Mouse (Mus musculus) A20 (cell line): ENCODE data around the gene Cds2.
"Not testable (repeated sequence)": the region's sequence is repeated elsewhere in the genome, so short reads cannot be mapped to it uniquely, and the experiment has no call there.

Source experiments
- DNase-seq: peaks from one replicate; pipeline ENCODE4 v3.0.0-alpha.2; 2011; ENCODE audit warnings: low read depth, low spot score

The Cds2 gene

GRCm38 (mm10) chr2:132290808-132291207 is 27.9 kb downstream of the Cds2 start:
- DNase-seq: no peak

- no peak for DNase-seq
Observed at GRCm38 (mm10) chr2:132291265-132291664, 28.3 kb downstream of the Cds2 start.

GRCm38 (mm10) chr2:132292083-132292482 is 29.1 kb downstream of the Cds2 start:
- DNase-seq: no peak

DNA sequence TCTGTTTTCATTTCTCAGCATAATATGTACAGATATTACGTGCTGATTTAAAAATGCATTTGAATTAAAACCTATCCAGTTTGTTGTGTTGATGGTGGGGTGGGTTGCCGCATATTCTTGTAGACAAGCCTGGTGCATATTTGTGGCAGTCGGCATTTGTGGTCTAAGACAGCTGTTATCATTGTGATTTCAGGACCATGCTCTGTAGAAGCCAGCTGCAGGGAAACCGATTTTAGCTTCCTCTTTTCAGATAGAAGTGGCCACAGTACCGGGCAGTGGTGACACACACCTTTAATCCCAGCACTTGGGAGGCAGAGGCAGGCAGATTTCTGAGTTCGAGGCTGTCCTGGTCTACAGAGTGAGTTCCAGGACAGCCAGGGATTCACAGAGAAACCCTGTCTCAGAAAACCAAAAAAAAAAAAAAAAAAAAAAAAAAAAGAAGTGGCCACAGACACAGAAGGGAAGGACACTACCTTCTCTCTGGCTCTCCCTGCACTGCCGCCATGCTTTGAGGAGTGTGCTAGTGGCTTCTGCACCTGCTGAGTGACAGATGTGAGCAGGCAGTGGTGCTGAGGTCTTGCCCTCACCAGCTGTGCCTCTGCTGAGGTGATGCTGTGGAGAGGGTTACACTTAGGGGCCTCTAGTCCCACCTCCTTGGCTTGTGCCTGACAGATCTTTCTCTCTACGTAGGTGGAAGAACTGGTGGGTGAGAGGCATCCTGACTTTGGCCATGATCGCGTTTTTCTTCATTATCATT is 30.9 kb downstream of the Cds2 start:
- DNase-seq: peak; percentile 86

DNA sequence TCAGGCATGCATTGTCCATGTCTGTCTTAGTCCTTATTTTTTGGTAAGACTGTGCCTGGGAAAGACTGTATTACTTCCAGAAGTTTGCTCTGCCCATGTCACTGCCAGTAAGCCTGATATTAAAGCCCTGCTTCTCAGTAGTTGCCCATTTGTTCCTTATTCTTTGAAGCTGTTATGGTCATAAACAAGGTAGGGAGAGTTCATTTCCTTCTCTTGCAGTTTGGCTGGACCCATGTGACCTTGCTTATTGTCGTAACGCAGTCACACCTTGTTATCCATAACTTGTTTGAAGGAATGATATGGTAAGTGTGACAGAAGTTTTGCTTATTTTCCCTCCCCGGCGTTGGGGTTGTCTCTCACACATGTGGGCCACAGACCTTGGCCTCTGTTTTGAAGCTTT is 35.3 kb downstream of the Cds2 start:
- DNase-seq: no peak

GRCm38 (mm10) chr2:132301436-132301835 is 38.5 kb downstream of the Cds2 start:
- no peak for DNase-seq

GRCm38 (mm10) chr2:132305165-132305564 is 42.2 kb downstream of the Cds2 start:
- no peak for DNase-seq

DNA sequence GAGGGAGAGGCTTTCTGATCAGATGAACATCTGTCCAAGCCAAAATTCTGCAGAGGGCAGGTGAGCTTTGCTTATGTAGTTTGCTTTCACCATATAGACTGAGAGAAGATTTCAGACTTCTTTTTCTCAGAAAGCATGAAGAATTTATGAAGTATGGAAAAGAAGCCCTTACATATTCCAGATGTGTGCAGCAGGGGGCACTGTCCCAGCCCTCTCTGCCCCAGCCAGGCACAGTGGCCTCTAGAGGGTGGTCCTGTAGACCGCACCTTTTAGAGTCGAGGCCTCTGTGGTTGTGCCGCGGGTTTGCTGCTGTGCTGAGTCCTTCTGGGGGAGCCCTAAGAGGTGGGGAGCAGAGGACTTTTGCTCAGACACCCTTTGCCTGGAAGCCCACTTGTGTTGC is 43.0 kb downstream of the Cds2 start:
- DNase-seq: peak; percentile 50

- DNase-seq: no peak
Observed at GRCm38 (mm10) chr2:132307213-132307843, 44.4 kb downstream of the Cds2 start.

- DNase-seq: no peak
Observed at GRCm38 (mm10) chr2:132308829-132309228, 45.9 kb downstream of the Cds2 start.

DNA sequence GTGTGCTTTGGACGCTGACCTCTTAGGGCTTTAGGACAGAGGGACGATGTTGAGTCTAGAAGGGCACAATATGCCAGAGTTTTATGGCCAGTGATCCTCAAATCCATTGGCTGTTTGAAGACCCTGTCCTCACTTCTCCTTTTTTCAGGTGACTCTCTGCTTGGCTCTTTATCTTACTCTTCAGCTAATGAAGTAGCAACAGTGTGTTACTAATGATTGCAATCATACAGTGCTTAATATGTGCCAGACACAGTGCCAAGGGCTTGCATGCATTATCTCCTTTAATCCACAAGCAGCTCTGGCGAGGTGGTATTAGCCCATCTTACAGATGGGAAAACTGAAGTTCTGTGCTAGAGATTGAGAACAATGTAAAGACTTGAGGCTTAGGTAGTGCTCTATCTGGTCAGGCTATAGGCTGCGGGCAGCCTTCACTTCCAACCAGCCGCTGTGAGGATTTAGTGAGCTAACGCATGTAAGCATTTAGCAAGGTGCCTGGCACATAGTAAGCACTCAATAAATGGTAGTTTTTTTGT is 46.5 kb downstream of the Cds2 start:
- no peak for DNase-seq

DNA sequence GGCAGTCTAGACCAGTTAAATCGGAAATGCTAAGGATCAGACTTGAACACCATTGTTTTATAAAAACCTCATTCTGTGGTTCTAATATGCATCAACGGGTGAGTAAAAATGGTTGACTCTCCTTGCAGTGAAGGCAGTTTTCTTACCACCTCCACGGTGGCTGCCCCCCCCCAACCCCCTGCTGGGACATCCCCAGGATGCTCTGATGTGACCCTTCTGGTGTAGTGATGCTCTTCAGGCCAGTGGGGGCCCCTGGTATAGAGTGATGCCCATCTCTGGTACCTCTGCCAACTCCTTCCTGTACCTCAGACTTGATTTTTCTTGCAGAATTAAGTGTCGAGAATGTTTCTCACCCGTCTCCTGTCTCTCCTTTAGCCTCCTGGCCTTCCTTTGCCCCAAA is 49.7 kb downstream of the Cds2 start:
- DNase-seq: no peak

DNA sequence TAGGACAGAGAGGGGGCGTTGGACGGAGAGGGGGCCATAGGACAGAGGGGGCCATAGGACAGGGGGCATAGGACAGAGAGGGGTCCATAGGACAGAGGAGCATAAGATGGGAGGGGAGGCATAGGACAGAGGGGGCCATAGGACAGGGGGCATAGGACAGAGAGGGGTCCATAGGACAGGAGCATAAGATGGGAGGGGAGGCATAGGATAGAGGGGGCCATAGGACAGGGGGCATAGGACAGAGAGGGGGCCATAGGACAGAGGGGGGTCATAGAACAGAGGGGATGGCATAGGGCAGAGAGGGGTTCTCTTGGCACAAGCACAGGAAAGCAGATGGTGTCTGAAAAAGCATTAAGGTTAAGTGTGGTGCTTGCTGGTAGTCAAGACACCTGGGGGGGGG is 50.6 kb downstream of the Cds2 start:
- DNase-seq: no peak

GRCm38 (mm10) chr2:132314057-132314456 is 51.1 kb downstream of the Cds2 start:
- not testable (repeated sequence) for DNase-seq

DNA sequence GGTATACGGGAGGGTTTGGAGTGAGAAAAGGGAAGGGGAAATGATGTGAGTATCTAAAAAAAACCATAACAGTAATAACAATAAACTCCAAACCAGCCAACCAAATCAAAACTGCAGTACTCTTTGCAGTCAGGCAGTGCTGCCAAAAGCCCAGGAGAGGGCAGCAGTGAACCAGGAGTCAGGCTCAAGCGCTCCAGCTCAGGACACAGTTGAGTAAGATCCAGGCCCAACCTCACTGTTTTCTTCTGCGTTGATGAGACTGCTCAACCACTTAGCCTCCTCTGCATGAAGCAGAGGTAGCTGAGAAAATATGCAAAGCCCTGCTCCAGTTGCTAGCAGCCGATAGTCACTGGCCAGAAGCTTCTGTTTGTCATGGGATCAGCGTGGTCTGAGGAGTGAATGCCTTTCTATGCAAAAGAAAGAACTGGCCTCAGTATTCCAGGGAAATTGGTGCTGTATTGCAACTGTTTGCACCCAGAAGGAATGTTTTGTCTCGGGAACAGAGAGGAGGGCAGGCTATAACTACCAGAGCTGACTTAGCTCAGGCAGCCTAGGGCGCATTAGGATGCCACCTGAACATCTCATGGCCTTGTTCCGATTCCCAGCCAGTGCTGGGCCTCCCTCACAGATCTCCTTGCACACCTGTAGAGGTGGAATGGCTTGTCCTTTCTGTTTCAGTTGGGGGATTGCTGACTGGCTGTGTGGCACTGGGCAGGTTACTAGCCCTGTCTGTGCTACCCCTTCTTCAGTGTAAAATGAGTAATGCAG is 53.3 kb downstream of the Cds2 start:
- peak; percentile 86 for DNase-seq

DNA sequence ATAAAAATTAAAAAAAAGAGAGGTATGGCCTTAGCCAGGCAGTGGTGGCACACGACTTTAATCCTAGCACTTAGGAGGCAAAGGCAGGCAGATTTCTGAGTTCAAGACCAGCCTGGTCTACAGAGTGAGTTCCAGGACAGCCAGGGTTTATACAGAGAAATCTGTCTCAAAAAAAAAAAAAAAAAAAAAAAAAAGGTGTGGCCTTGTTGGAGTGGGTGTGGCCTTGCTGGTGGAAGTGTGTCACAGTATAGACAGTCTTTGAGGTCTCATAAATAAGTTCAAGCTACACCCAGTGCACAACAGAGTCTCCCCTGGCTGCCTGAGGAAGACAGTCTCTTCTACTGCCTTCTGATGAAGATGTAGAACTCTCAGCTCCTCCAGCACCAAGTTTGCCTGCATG is 54.2 kb downstream of the Cds2 start:
- no peak for DNase-seq

- no peak for DNase-seq
Observed at GRCm38 (mm10) chr2:132320516-132320915, 57.6 kb downstream of the Cds2 start.

- no peak for DNase-seq
Observed at GRCm38 (mm10) chr2:132323541-132323940, 60.6 kb downstream of the Cds2 start.

- DNase-seq: no peak
Observed at GRCm38 (mm10) chr2:132337202-132337601, 74.3 kb downstream of the Cds2 start.

GRCm38 (mm10) chr2:132340350-132340749 is 77.4 kb downstream of the Cds2 start:
- no peak for DNase-seq

- no peak for DNase-seq
Observed at GRCm38 (mm10) chr2:132341293-132341692, 78.3 kb downstream of the Cds2 start.

DNA sequence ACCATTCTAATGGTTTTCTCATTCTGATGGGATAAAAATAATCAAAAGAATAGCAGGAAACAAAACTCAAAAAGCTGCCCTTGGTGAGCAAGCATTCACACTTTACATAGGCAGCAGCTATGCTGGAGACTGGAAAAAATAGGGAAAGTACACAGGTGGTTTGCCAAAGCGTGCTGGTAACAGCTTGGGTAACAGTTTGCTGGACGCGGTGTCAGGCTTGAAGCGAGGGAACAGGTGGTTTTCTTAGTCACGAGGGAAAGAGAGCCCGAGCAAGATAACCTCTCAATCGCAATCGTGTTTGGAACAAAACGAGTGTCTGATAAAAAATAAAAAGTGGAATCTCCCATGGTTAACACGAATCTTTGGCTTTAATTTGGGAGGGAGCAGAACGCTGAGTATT is 80.9 kb downstream of the Cds2 start:
- DNase-seq: no peak
